Mouse (Mus musculus): Measurements from ENCODE around the gene Adgrg6. TPM values are rescaled to one million over a fixed set of nuclear protein-coding genes. Genes with fewer than 3 reads are reported as not detected.

The Adgrg6 gene
- polyA plus RNA-seq, 1 experiment from 2014 or later, result 1.3 TPM

- no peaks in the 10 kb centered on the region for H3K36me3 ChIP-seq (ENCODE audit: control insufficient read depth, insufficient read depth, low read length)
- ATAC-seq, result no peak
- no peak overlapping the region for H3K9ac ChIP-seq (ENCODE audit: low read depth, low read length)
- H3K4me3 ChIP-seq (ENCODE audit: low read depth, low read length), result no peak overlapping the region
- H3K4me1 ChIP-seq (ENCODE audit: control insufficient read depth, insufficient read depth, low read length), result no peaks in the 10 kb centered on the region
- no peaks in the 10 kb centered on the region for H3K9me3 ChIP-seq (replicated peaks; ENCODE audit: control insufficient read depth, low read length, poor library complexity, severe bottlenecking)
- WGBS, result 96% methylated on average over 2 of the region's 2 CpGs
- H3K27ac ChIP-seq (ENCODE audit: low read length), result no peak overlapping the region
- no peak overlapping the region for H3K4me2 ChIP-seq (ENCODE audit: low read length)
- H3K27me3 ChIP-seq (ENCODE audit: control insufficient read depth, insufficient read depth, low read depth, low read length), result no peaks in the 10 kb centered on the region
Measured at GRCm38 (mm10) chr10:14475641-14476040, 69.8 kb downstream of the Adgrg6 start.

- WGBS, result 90% methylated on average over 8 of the region's 8 CpGs
- no peak for ATAC-seq
- Histone ChIP-seq H3K9ac (ENCODE audit: low read depth, low read length) (no peak overlapping the region), H3K4me3 (ENCODE audit: low read depth, low read length) (no peak overlapping the region), H3K36me3 (ENCODE audit: control insufficient read depth, insufficient read depth, low read length) (no peaks in the 10 kb centered on the region), H3K9me3 (replicated peaks; ENCODE audit: control insufficient read depth, low read length, poor library complexity, severe bottlenecking) (no peaks in the 10 kb centered on the region), H3K4me2 (ENCODE audit: low read length) (no peak overlapping the region), H3K4me1 (ENCODE audit: control insufficient read depth, insufficient read depth, low read length) (no peaks in the 10 kb centered on the region), H3K27me3 (ENCODE audit: control insufficient read depth, insufficient read depth, low read depth, low read length) (no peaks in the 10 kb centered on the region), H3K27ac (ENCODE audit: low read length) (no peak overlapping the region)
Measured at GRCm38 (mm10) chr10:14474541-14475305, 70.7 kb downstream of the Adgrg6 start.

GRCm38 (mm10) chr10:14471039-14471550, 74.4 kb downstream of the Adgrg6 start:
- no peak for ATAC-seq
- H3K9ac ChIP-seq (ENCODE audit: low read depth, low read length), result no peak overlapping the region
- H3K4me3 ChIP-seq (ENCODE audit: low read depth, low read length), result no peak overlapping the region
- no peak overlapping the region for H3K4me2 ChIP-seq (ENCODE audit: low read length)
- no peaks in the 10 kb centered on the region for H3K36me3 ChIP-seq (ENCODE audit: control insufficient read depth, insufficient read depth, low read length)
- WGBS, result 37% methylated on average over 5 of the region's 5 CpGs
- H3K4me1 ChIP-seq (ENCODE audit: control insufficient read depth, insufficient read depth, low read length), result no peaks in the 10 kb centered on the region
- no peak overlapping the region for H3K27ac ChIP-seq (ENCODE audit: low read length)
- H3K9me3 ChIP-seq (replicated peaks; ENCODE audit: control insufficient read depth, low read length, poor library complexity, severe bottlenecking), result no peaks in the 10 kb centered on the region
- H3K27me3 ChIP-seq (ENCODE audit: control insufficient read depth, insufficient read depth, low read depth, low read length), result no peaks in the 10 kb centered on the region

GRCm38 (mm10) chr10:14468623-14469022, 76.8 kb downstream of the Adgrg6 start:
- no peaks in the 10 kb centered on the region for H3K4me1 ChIP-seq (ENCODE audit: control insufficient read depth, insufficient read depth, low read length)
- no peak overlapping the region for H3K4me3 ChIP-seq (ENCODE audit: low read depth, low read length)
- no peak overlapping the region for H3K27ac ChIP-seq (ENCODE audit: low read length)
- no peaks in the 10 kb centered on the region for H3K36me3 ChIP-seq (ENCODE audit: control insufficient read depth, insufficient read depth, low read length)
- no peak overlapping the region for H3K4me2 ChIP-seq (ENCODE audit: low read length)
- ATAC-seq, result no peak
- H3K27me3 ChIP-seq (ENCODE audit: control insufficient read depth, insufficient read depth, low read depth, low read length), result no peaks in the 10 kb centered on the region
- no peak overlapping the region for H3K9ac ChIP-seq (ENCODE audit: low read depth, low read length)
- 85% methylated on average over 10 of the region's 10 CpGs for WGBS
- no peaks in the 10 kb centered on the region for H3K9me3 ChIP-seq (replicated peaks; ENCODE audit: control insufficient read depth, low read length, poor library complexity, severe bottlenecking)

GRCm38 (mm10) chr10:14463796-14464511, 81.5 kb downstream of the Adgrg6 start:
- Histone ChIP-seq H3K27me3 (ENCODE audit: control insufficient read depth, insufficient read depth, low read depth, low read length) (no peaks in the 10 kb centered on the region), H3K9me3 (replicated peaks; ENCODE audit: control insufficient read depth, low read length, poor library complexity, severe bottlenecking) (no peaks in the 10 kb centered on the region), H3K4me3 (ENCODE audit: low read depth, low read length) (no peak overlapping the region), H3K9ac (ENCODE audit: low read depth, low read length) (no peak overlapping the region), H3K4me1 (ENCODE audit: control insufficient read depth, insufficient read depth, low read length) (no peaks in the 10 kb centered on the region), H3K4me2 (ENCODE audit: low read length) (no peak overlapping the region), H3K36me3 (ENCODE audit: control insufficient read depth, insufficient read depth, low read length) (no peaks in the 10 kb centered on the region), H3K27ac (ENCODE audit: low read length) (no peak overlapping the region)
- ATAC-seq, result no peak
- 91% methylated on average over 4 of the region's 4 CpGs for WGBS

- Histone ChIP-seq H3K4me1 (ENCODE audit: control insufficient read depth, insufficient read depth, low read length) (no peaks in the 10 kb centered on the region), H3K27ac (ENCODE audit: low read length) (no peak overlapping the region), H3K27me3 (ENCODE audit: control insufficient read depth, insufficient read depth, low read depth, low read length) (no peaks in the 10 kb centered on the region), H3K4me2 (ENCODE audit: low read length) (no peak overlapping the region), H3K36me3 (ENCODE audit: control insufficient read depth, insufficient read depth, low read length) (no peaks in the 10 kb centered on the region), H3K9ac (ENCODE audit: low read depth, low read length) (no peak overlapping the region), H3K9me3 (replicated peaks; ENCODE audit: control insufficient read depth, low read length, poor library complexity, severe bottlenecking) (no peaks in the 10 kb centered on the region), H3K4me3 (ENCODE audit: low read depth, low read length) (no peak overlapping the region)
- 88% methylated on average over 4 of the region's 4 CpGs for WGBS
- ATAC-seq, result no peak
Measured at GRCm38 (mm10) chr10:14460933-14461514, 84.4 kb downstream of the Adgrg6 start.

- no peaks in the 10 kb centered on the region for H3K9me3 ChIP-seq (replicated peaks; ENCODE audit: control insufficient read depth, low read length, poor library complexity, severe bottlenecking)
- H3K9ac ChIP-seq (ENCODE audit: low read depth, low read length), result no peak overlapping the region
- H3K27me3 ChIP-seq (ENCODE audit: control insufficient read depth, insufficient read depth, low read depth, low read length), result no peaks in the 10 kb centered on the region
- whole genome bisulfite sequencing, result 68% methylated on average over 5 of the region's 5 CpGs
- H3K4me3 ChIP-seq (ENCODE audit: low read depth, low read length), result no peak overlapping the region
- H3K36me3 ChIP-seq (ENCODE audit: control insufficient read depth, insufficient read depth, low read length), result no peaks in the 10 kb centered on the region
- no peaks in the 10 kb centered on the region for H3K4me1 ChIP-seq (ENCODE audit: control insufficient read depth, insufficient read depth, low read length)
- H3K4me2 ChIP-seq (ENCODE audit: low read length), result no peak overlapping the region
- ATAC-seq, result no peak
- no peak overlapping the region for H3K27ac ChIP-seq (ENCODE audit: low read length)
Measured at GRCm38 (mm10) chr10:14460252-14460932, 85.1 kb downstream of the Adgrg6 start.

GRCm38 (mm10) chr10:14459819-14460218, 85.6 kb downstream of the Adgrg6 start:
- 88% methylated on average over 7 of the region's 7 CpGs for WGBS

More at GRCm38 (mm10) chr10:14459819-14460218, 85.6 kb downstream of the Adgrg6 start:
- H3K9ac ChIP-seq (ENCODE audit: low read depth, low read length), result no peak overlapping the region
- H3K9me3 ChIP-seq (replicated peaks; ENCODE audit: control insufficient read depth, low read length, poor library complexity, severe bottlenecking), result no peaks in the 10 kb centered on the region
- H3K27me3 ChIP-seq (ENCODE audit: control insufficient read depth, insufficient read depth, low read depth, low read length), result no peaks in the 10 kb centered on the region
- no peaks in the 10 kb centered on the region for H3K36me3 ChIP-seq (ENCODE audit: control insufficient read depth, insufficient read depth, low read length)
- H3K4me2 ChIP-seq (ENCODE audit: low read length), result no peak overlapping the region
- no peak overlapping the region for H3K4me3 ChIP-seq (ENCODE audit: low read depth, low read length)
- no peak for ATAC-seq
- no peak overlapping the region for H3K27ac ChIP-seq (ENCODE audit: low read length)
- H3K4me1 ChIP-seq (ENCODE audit: control insufficient read depth, insufficient read depth, low read length), result no peaks in the 10 kb centered on the region
